Mouse (Mus musculus) embryonic facial prominence, embryonic 15.5 days (tissue): ENCODE results near the gene Dnm2. TPM values are rescaled to one million over a fixed set of nuclear protein-coding genes. Genes with fewer than 3 reads are reported as not detected.

Experiments used
- ATAC-seq: fragments of 200-750 bp; cut with Nextera tagmentation; 2 replicates; pipeline ENCODE4 v1.8.0; 2017; ENCODE audit warnings: low read depth, moderate TSS enrichment; ENCODE audit not compliant: insufficient number of reproducible peaks, low FRiP score, low TSS enrichment
- H3K27ac ChIP-seq: fragments of 300-500 bp; sonication (generic); replicated peaks from 2 replicates; pipeline ENCODE4 v1.5.1; 2015; ENCODE audit warnings: mild to moderate bottlenecking, inconsistent platforms
- H3K27me3 ChIP-seq: fragments of 300-500 bp; sonication (generic); 2 replicates; pipeline ENCODE4 v1.6.1; 2015; ENCODE audit warnings: inconsistent platforms
- H3K36me3 ChIP-seq: fragments of 300-500 bp; sonication (generic); 2 replicates; pipeline ENCODE4 v1.6.1; 2015; ENCODE audit warnings: mild to moderate bottlenecking, inconsistent platforms
- H3K4me1 ChIP-seq: fragments of 300-500 bp; sonication (generic); 2 replicates; pipeline ENCODE4 v1.6.1; 2015; ENCODE audit warnings: inconsistent platforms
- H3K4me2 ChIP-seq: fragments of 300-500 bp; sonication (generic); replicated peaks from 2 replicates; pipeline ENCODE4 v1.6.1; 2015; ENCODE audit warnings: mild to moderate bottlenecking, inconsistent platforms
- H3K4me3 ChIP-seq: fragments of 300-500 bp; sonication (generic); replicated peaks from 2 replicates; pipeline ENCODE4 v1.5.1; 2015; ENCODE audit warnings: mild to moderate bottlenecking, inconsistent platforms
- H3K9ac ChIP-seq: fragments of 300-500 bp; sonication (generic); 2 replicates; pipeline ENCODE4 v1.6.1; 2015; ENCODE audit warnings: inconsistent platforms
- H3K9me3 ChIP-seq: fragments of 300-500 bp; sonication (generic); replicated peaks from 2 replicates; pipeline ENCODE4 v1.6.1; 2016; ENCODE audit warnings: inconsistent platforms
- WGBS: fragments of 180-500 bp; shearing (Covaris S2); methylation state at CpG from one replicate; pipeline ENCODE4 v1.1.7; 2015; 5-methylcytosine and 5-hydroxymethylcytosine counted together
- microRNA-seq: library from miRNA; unstranded; fragments of <30 nt; microRNA quantifications from one replicate; pipeline ENCODE4, GENCODE M21; 2016; ENCODE audit warnings: borderline number of aligned reads
- polyA plus RNA-seq: library from polyadenylated mRNA; unstranded; fragments of >200 nt; fragmentation: Nextera tagmentation; extraction: Ambion mirVana; gene quantifications from 2 replicates; pipeline ENCODE4 v1.2.1, GENCODE M21; 2015

Gene Dnm2
- polyA plus RNA-seq, 1 experiment from 2014 or later: 85.9 TPM

GRCm38 (mm10) chr9:21551049-21551448 lies 126.3 kb downstream of the Dnm2 start:
- H3K9me3 ChIP-seq: no peaks in the 10 kb centered on the region
- peaks cover 20% of the 10 kb centered on the region for H3K36me3 ChIP-seq
- 100% methylated on average over 2 of the region's 2 CpGs for WGBS
- no peak overlapping the region for H3K9ac ChIP-seq
- H3K27me3 ChIP-seq: no peaks in the 10 kb centered on the region
- peaks cover 20% of the 10 kb centered on the region for H3K4me1 ChIP-seq
- ATAC-seq: no peak
- H3K4me2 ChIP-seq: no peak overlapping the region
- no peak overlapping the region for H3K27ac ChIP-seq
- no peak overlapping the region for H3K4me3 ChIP-seq

GRCm38 (mm10) chr9:21553607-21554273 lies 129.0 kb downstream of the Dnm2 start:
- H3K9me3 ChIP-seq: no peaks in the 10 kb centered on the region
- no peak for ATAC-seq
- H3K4me1 ChIP-seq: peaks cover 15% of the 10 kb centered on the region; the same call in 1 of the 2 replicates
- H3K27me3 ChIP-seq: no peaks in the 10 kb centered on the region
- H3K4me3 ChIP-seq: no peak overlapping the region
- H3K4me2 ChIP-seq: no peak overlapping the region
- H3K9ac ChIP-seq: no peak overlapping the region
- no peak overlapping the region for H3K27ac ChIP-seq
- WGBS: 82% methylated on average over 6 of the region's 6 CpGs
- peaks cover 30% of the 10 kb centered on the region for H3K36me3 ChIP-seq

- Histone ChIP-seq H3K9ac (no peak overlapping the region), H3K27ac (no peak overlapping the region), H3K4me3 (no peak overlapping the region), H3K36me3 (peaks cover 25% of the 10 kb centered on the region), H3K4me1 (0 out of 2 replicates have a peak, but pooled peaks cover 4% of the 10 kb centered on the region), H3K27me3 (no peaks in the 10 kb centered on the region), H3K4me2 (no peak overlapping the region), H3K9me3 (no peaks in the 10 kb centered on the region)
- no peak for ATAC-seq
- WGBS: 80% methylated on average over 6 of the region's 6 CpGs
Measured at GRCm38 (mm10) chr9:21555198-21555742, 130.6 kb downstream of the Dnm2 start.

- 0 out of 2 replicates have a peak, but pooled peaks cover 4% of the 10 kb centered on the region for H3K4me1 ChIP-seq
- no peaks in the 10 kb centered on the region for H3K9me3 ChIP-seq
- no peak overlapping the region for H3K4me3 ChIP-seq
- H3K36me3 ChIP-seq: peaks cover 19% of the 10 kb centered on the region; the same call in 1 of the 2 replicates
- no peaks in the 10 kb centered on the region for H3K27me3 ChIP-seq
- H3K4me2 ChIP-seq: no peak overlapping the region
- WGBS: 90% methylated on average over 2 of the region's 2 CpGs
- ATAC-seq: no peak
- no peak overlapping the region for H3K27ac ChIP-seq
- no peak overlapping the region for H3K9ac ChIP-seq
Measured at GRCm38 (mm10) chr9:21556996-21557395, 132.3 kb downstream of the Dnm2 start.

Small RNA genes lying within 50 kb of the gene (microRNA-seq; reads per million reads assigned to microRNA genes)
- gene Mir199a-1: 19.1 reads per million, percentile 36 among the genes with 10 or more reads in this experiment

Other genes starting within 250 kb of the Dnm2 start
- gene Keap1, start 185.5 kb upstream of the Dnm2 start, polyA plus RNA-seq: 73.2 and 76.4 TPM in 2 replicates
- 4.5 and 5.0 TPM in 2 replicates for gene S1pr5, start 176.5 kb upstream of the Dnm2 start, polyA plus RNA-seq
- 40.5 and 44.8 TPM in 2 replicates for gene Atg4d, start 159.6 kb upstream of the Dnm2 start, polyA plus RNA-seq
- 18.2 and 19.0 TPM in 2 replicates for gene Kri1, start 136.9 kb upstream of the Dnm2 start, polyA plus RNA-seq
- 57.8 and 63.0 TPM in 2 replicates for gene Cdkn2d, start 133.5 kb upstream of the Dnm2 start, polyA plus RNA-seq
- 38.1 and 46.9 TPM in 2 replicates for gene Ap1m2, start 112.6 kb upstream of the Dnm2 start, polyA plus RNA-seq
- 133 and 143 TPM in 2 replicates for gene Slc44a2, start 104.2 kb upstream of the Dnm2 start, polyA plus RNA-seq
- 179 and 180 TPM in 2 replicates for gene Ilf3, start 57.0 kb upstream of the Dnm2 start, polyA plus RNA-seq
- gene Qtrt1, start 13.1 kb upstream of the Dnm2 start, polyA plus RNA-seq: 47.5 and 48.6 TPM in 2 replicates
- 113 and 123 TPM in 2 replicates for gene Tmed1, start 85.3 kb downstream of the Dnm2 start, polyA plus RNA-seq
- gene AB124611, start 101.3 kb downstream of the Dnm2 start, polyA plus RNA-seq: 5.1 and 6.9 TPM in 2 replicates
- 56.5 and 61.5 TPM in 2 replicates for gene Carm1, start 122.0 kb downstream of the Dnm2 start, polyA plus RNA-seq
- gene Timm29, start 167.8 kb downstream of the Dnm2 start, polyA plus RNA-seq: 34.6 and 35.4 TPM in 2 replicates
- 28.1 and 29.2 TPM in 2 replicates for gene Yipf2, start 167.9 kb downstream of the Dnm2 start, polyA plus RNA-seq
- 75.5 and 78.5 TPM in 2 replicates for gene Smarca4, start 191.3 kb downstream of the Dnm2 start, polyA plus RNA-seq